Mouse (Mus musculus): ENCODE measurements around the gene Nat8f2. TPM values are rescaled to one million over a fixed set of nuclear protein-coding genes. Genes with fewer than 3 reads are reported as not detected.
"Not testable (repeated sequence)": the region's sequence is repeated elsewhere in the genome, so short reads cannot be mapped to it uniquely, and the experiment has no call there.

The Nat8f2 gene
- polyA plus RNA-seq, 1 experiment from 2014 or later: not detected

DNA sequence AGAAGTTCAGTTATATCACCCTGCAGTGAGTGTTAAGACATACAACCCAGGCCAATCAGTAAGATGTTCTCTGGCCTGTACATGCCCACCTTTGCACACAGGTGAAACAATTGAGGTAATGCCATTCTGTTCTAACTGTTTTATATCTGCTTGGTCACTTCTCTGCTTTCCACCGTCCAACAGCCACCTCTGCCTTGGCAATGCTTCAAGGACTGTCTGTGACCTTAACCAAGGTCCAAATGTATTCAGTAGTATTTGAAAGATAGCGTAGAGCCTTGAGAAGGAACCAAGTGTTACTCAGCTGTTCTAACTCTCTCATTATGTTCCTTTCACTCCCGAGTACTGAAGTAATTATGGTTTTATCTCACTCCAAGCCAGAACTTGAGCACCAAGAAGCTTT, 6.4 kb downstream of the Nat8f2 start:
- Histone ChIP-seq H3K4me2 (replicated peaks) (no peak overlapping the region), H3K36me3 (no peaks in the 10 kb centered on the region), H3K4me1 (no peaks in the 10 kb centered on the region), H3K27me3 (no peaks in the 10 kb centered on the region), H3K9me3 (no peaks in the 10 kb centered on the region), H3K9ac (no peak overlapping the region), H3K4me3 (no peak overlapping the region), H3K27ac (no peak overlapping the region)
- ATAC-seq (ENCODE audit: insufficient number of reproducible peaks, insufficient read depth, low FRiP score, low TSS enrichment): no peak
- 75% methylated on average over 3 of the region's 3 CpGs for WGBS

GRCm38 (mm10) chr6:85861247-85861646, 7.7 kb downstream of the Nat8f2 start:
- WGBS: 69% methylated on average over 3 of the region's 3 CpGs
- Histone ChIP-seq H3K9ac (no peak overlapping the region), H3K4me3 (no peak overlapping the region), H3K9me3 (no peaks in the 10 kb centered on the region), H3K36me3 (no peaks in the 10 kb centered on the region), H3K4me1 (no peaks in the 10 kb centered on the region), H3K4me2 (replicated peaks) (no peak overlapping the region), H3K27ac (no peak overlapping the region), H3K27me3 (no peaks in the 10 kb centered on the region)
- ATAC-seq (ENCODE audit: insufficient number of reproducible peaks, insufficient read depth, low FRiP score, low TSS enrichment): no peak

DNA sequence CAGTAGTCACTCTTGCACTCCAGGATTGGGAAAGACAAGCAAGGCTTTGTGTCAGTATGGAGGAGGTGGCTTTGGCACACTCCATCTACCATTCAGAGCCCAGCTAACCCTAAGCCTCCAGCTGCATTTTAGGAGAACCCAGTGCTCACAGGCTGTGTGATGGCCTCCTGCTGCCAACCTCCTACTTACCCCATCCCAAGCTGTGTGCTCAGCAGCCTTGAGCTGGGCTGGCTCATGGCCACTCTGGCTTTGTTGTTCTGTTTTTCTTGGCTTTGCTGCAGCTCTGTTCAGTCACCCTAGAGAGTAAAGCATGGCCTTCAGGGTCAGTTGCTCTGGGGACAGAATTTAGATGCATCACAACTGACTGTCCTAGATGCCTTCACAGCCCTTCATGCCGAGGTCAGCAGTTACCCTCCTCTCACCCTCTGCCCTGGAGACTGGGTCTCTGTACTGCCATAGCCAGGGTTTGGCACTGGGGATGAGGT, 12.7 kb downstream of the Nat8f2 start:
- ATAC-seq (ENCODE audit: insufficient number of reproducible peaks, insufficient read depth, low FRiP score, low TSS enrichment): no peak
- no peak overlapping the region for H3K27ac ChIP-seq
- 52% methylated on average over 1 of the region's 1 CpGs for WGBS

GRCm38 (mm10) chr6:85853481-85853880, 15.5 kb downstream of the Nat8f2 start:
- H3K4me3 ChIP-seq: no peak overlapping the region
- no peak for ATAC-seq (ENCODE audit: insufficient number of reproducible peaks, insufficient read depth, low FRiP score, low TSS enrichment)

More for the DNA sequence above, 12.7 kb downstream of the Nat8f2 start:
- Histone ChIP-seq H3K4me2 (replicated peaks) (no peak overlapping the region), H3K4me3 (no peak overlapping the region), H3K9ac (no peak overlapping the region), H3K4me1 (no peaks in the 10 kb centered on the region), H3K9me3 (no peaks in the 10 kb centered on the region), H3K27me3 (no peaks in the 10 kb centered on the region), H3K36me3 (no peaks in the 10 kb centered on the region)

DNA sequence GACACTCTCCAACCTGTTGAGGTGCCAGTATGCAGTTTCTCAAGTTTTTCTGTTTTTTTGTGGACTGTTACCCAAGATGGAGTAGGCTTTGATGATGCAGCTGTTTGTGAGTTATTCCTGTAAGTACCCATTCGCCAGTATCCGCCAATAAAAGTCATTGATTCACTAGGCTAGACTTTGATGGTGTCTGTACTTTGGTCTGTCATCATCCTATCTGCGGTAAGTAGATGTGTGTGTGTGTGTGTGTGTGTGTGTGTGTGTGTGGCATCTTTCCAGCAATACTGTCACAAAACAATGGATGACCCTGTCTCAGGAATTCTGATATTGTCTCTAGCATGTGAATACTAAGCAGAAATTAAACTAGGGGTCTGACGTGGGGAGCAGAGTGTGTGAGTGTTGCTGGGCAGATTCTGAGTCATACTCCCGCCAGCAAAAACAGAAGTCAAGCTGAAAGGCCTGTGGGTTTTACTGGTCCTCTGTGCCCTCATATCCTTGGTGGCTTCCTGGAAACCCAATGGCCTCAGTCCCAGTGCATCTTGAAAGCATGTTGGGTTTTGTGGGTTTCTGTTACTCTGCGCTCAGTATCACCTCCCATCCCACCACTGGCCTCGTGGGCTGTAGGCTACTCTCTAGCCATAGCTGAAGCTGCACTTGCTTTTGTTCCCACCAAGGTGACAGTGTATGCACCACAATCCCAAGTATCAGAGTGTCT, 17.7 kb downstream of the Nat8f2 start:
- no peaks in the 10 kb centered on the region for H3K9me3 ChIP-seq
- no peak overlapping the region for H3K4me3 ChIP-seq
- no peak overlapping the region for H3K4me2 ChIP-seq (replicated peaks)
- H3K27me3 ChIP-seq: no peaks in the 10 kb centered on the region
- H3K9ac ChIP-seq: no peak overlapping the region
- WGBS: 93% methylated on average over 7 of the region's 7 CpGs
- no peak for ATAC-seq (ENCODE audit: insufficient number of reproducible peaks, insufficient read depth, low FRiP score, low TSS enrichment)
- H3K4me1 ChIP-seq: no peaks in the 10 kb centered on the region
- H3K36me3 ChIP-seq: no peaks in the 10 kb centered on the region
- no peak overlapping the region for H3K27ac ChIP-seq

More at GRCm38 (mm10) chr6:85853481-85853880, 15.5 kb downstream of the Nat8f2 start:
- WGBS: 76% methylated on average over 3 of the region's 3 CpGs
- Histone ChIP-seq H3K27me3 (no peaks in the 10 kb centered on the region), H3K9ac (no peak overlapping the region), H3K27ac (no peak overlapping the region), H3K4me1 (no peaks in the 10 kb centered on the region), H3K9me3 (no peaks in the 10 kb centered on the region), H3K4me2 (replicated peaks) (no peak overlapping the region), H3K36me3 (no peaks in the 10 kb centered on the region)

DNA sequence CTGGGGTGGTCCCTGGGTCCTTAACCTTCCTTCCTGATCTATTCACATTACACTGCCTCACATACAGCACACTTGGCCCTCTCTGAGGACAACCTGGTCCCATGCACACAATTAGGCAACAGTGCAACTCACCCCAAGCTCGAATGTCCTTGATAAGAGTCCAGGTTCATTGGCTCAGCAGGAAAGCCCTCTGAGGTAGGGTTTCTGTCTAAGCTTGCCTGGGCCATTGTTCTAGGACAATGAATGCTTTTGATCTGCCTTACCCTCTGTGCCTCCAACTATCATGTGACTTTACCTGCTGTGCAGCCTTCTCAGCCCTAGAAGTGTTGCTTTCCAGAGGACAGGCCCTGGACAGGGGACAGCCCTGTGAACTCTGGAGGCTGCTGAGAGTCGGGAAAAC, 19.7 kb downstream of the Nat8f2 start:
- WGBS: 31% methylated on average over 2 of the region's 2 CpGs
- H3K4me1 ChIP-seq: no peaks in the 10 kb centered on the region

DNA sequence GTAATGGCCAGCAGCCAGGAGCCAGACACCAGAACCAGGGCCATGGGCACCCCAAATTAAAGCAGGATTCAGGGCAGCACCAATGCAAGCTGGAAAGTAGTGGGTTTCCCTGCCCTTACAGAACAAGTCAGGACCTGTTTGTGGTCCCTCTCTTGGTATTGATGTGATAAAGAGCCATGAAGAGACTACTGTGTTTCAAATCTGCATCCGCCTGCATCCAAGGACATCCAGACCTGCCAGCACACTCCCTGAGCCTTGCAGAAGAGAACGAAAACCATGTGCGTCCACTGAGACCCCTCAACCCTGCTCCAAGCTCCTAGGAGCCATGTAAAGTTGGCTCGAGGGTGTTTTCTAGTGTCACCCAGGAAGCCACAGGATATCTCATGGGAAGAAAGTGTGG, 20.8 kb downstream of the Nat8f2 start:
- Histone ChIP-seq H3K4me3 (no peak overlapping the region), H3K9me3 (no peaks in the 10 kb centered on the region), H3K4me1 (no peaks in the 10 kb centered on the region), H3K27ac (no peak overlapping the region), H3K27me3 (no peaks in the 10 kb centered on the region), H3K4me2 (replicated peaks) (no peak overlapping the region), H3K9ac (no peak overlapping the region), H3K36me3 (no peaks in the 10 kb centered on the region)
- WGBS: 81% methylated on average over 4 of the region's 4 CpGs
- ATAC-seq (ENCODE audit: insufficient number of reproducible peaks, insufficient read depth, low FRiP score, low TSS enrichment): no peak

More for the DNA sequence above, 19.7 kb downstream of the Nat8f2 start:
- no peak overlapping the region for H3K27ac ChIP-seq
- no peaks in the 10 kb centered on the region for H3K27me3 ChIP-seq
- ATAC-seq (ENCODE audit: insufficient number of reproducible peaks, insufficient read depth, low FRiP score, low TSS enrichment): no peak
- H3K9me3 ChIP-seq: no peaks in the 10 kb centered on the region
- no peak overlapping the region for H3K4me2 ChIP-seq (replicated peaks)
- H3K4me3 ChIP-seq: no peak overlapping the region
- no peaks in the 10 kb centered on the region for H3K36me3 ChIP-seq
- H3K9ac ChIP-seq: no peak overlapping the region

GRCm38 (mm10) chr6:85846921-85847320, 22.0 kb downstream of the Nat8f2 start:
- Histone ChIP-seq H3K27me3 (no peaks in the 10 kb centered on the region), H3K36me3 (no peaks in the 10 kb centered on the region), H3K4me2 (replicated peaks) (no peak overlapping the region), H3K9me3 (no peaks in the 10 kb centered on the region), H3K4me3 (no peak overlapping the region), H3K27ac (no peak overlapping the region), H3K4me1 (no peaks in the 10 kb centered on the region), H3K9ac (no peak overlapping the region)
- no peak for ATAC-seq (ENCODE audit: insufficient number of reproducible peaks, insufficient read depth, low FRiP score, low TSS enrichment)
- 53% methylated on average over 1 of the region's 1 CpGs for whole genome bisulfite sequencing

- not testable (repeated sequence) for H3K4me1 ChIP-seq; H3K4me3 ChIP-seq; H3K27me3 ChIP-seq; H3K36me3 ChIP-seq; H3K27ac ChIP-seq; H3K4me2 ChIP-seq (replicated peaks); H3K9ac ChIP-seq; ATAC-seq (ENCODE audit: insufficient number of reproducible peaks, insufficient read depth, low FRiP score, low TSS enrichment); H3K9me3 ChIP-seq
- 78% methylated on average over 25 of the region's 25 CpGs for WGBS
Measured at GRCm38 (mm10) chr6:85843677-85844458, 25.1 kb downstream of the Nat8f2 start.

DNA sequence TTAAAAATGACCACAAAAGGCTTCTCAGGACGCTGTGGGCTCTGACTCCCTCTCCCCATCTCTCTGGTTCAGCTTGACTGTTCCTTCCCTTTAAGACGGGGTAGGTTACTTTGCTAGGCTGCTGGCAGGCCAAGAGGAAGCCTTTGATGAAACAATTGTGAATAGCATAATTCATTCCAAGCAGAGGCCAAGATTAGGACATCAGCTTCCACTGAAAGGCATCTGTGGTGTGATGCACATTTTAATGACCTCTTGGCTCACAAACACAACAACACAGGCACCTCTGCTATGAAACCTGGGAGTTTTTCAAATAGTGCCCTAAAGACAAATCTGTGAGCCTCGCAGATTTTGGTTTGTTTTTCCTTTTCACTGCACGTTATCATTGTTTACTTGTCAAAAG, 29.0 kb downstream of the Nat8f2 start:
- Histone ChIP-seq H3K9ac (no peak overlapping the region), H3K27ac (no peak overlapping the region)
- 24% methylated on average over 4 of the region's 4 CpGs for WGBS

GRCm38 (mm10) chr6:85838674-85839073, 30.3 kb downstream of the Nat8f2 start:
- no peak overlapping the region for H3K9ac ChIP-seq
- no peak overlapping the region for H3K4me3 ChIP-seq
- H3K27me3 ChIP-seq: no peaks in the 10 kb centered on the region
- no peaks in the 10 kb centered on the region for H3K9me3 ChIP-seq
- 33% methylated on average over 8 of the region's 8 CpGs for WGBS
- no peaks in the 10 kb centered on the region for H3K4me1 ChIP-seq
- no peak overlapping the region for H3K27ac ChIP-seq
- no peaks in the 10 kb centered on the region for H3K36me3 ChIP-seq
- no peak overlapping the region for H3K4me2 ChIP-seq (replicated peaks)
- no peak for ATAC-seq (ENCODE audit: insufficient number of reproducible peaks, insufficient read depth, low FRiP score, low TSS enrichment)

More for the DNA sequence above, 29.0 kb downstream of the Nat8f2 start:
- Histone ChIP-seq H3K9me3 (no peaks in the 10 kb centered on the region), H3K27me3 (no peaks in the 10 kb centered on the region), H3K4me2 (replicated peaks) (no peak overlapping the region), H3K4me3 (no peak overlapping the region), H3K36me3 (no peaks in the 10 kb centered on the region), H3K4me1 (no peaks in the 10 kb centered on the region)
- ATAC-seq (ENCODE audit: insufficient number of reproducible peaks, insufficient read depth, low FRiP score, low TSS enrichment): no peak

DNA sequence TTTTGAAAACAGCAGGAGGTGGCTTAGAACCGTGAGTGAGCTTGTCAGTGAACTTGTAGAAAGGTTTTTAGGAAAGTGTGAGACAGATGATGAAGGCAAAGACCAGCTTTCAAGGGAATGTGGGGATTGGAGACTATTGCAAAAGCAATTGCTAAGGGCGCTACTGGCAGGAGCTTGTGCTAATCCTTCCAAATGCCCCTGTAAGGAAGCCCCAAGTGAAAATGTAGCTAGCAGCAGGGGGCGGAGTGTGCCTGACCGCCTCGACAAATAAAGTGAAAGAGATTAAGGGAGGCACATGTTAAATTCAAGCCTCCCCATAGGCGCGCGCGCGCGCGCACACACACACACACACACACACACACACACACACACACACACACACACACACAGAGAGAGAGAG, 31.7 kb downstream of the Nat8f2 start:
- H3K4me2 ChIP-seq (replicated peaks): peak overlapping the region; percentile 21
- ATAC-seq (ENCODE audit: insufficient number of reproducible peaks, insufficient read depth, low FRiP score, low TSS enrichment); H3K9ac ChIP-seq; H3K27ac ChIP-seq; H3K9me3 ChIP-seq; H3K36me3 ChIP-seq; H3K4me3 ChIP-seq; H3K4me1 ChIP-seq; H3K27me3 ChIP-seq: not testable (repeated sequence)
- WGBS: 25% methylated on average over 12 of the region's 12 CpGs

Data from embryonic facial prominence, embryonic 12.5 days (tissue).